Mouse (Mus musculus) intestine, postnatal 0 days (tissue): ENCODE data around the gene Iqce. TPM values are rescaled to one million over a fixed set of nuclear protein-coding genes. Genes with fewer than 3 reads are reported as not detected.

ENCODE experiments used
- ATAC-seq: fragments of 200-750 bp; cut with Nextera tagmentation; 2 replicates; pipeline ENCODE4 v1.8.0; 2017; ENCODE audit warnings: mild to moderate bottlenecking, moderate TSS enrichment, moderate library complexity
- H3K27ac ChIP-seq: fragments of 300-500 bp; sonication (generic); 2 replicates; pipeline ENCODE4 v1.5.1; 2014; ENCODE audit warnings: mild to moderate bottlenecking, low read depth, low read length, moderate library complexity
- H3K27me3 ChIP-seq: fragments of 300-500 bp; sonication (generic); replicated peaks from 2 replicates; pipeline ENCODE4 v1.6.1; 2014; ENCODE audit warnings: low read length, mixed read lengths; ENCODE audit not compliant: control insufficient read depth, insufficient read depth
- H3K36me3 ChIP-seq: fragments of 300-500 bp; sonication (generic); 2 replicates; pipeline ENCODE4 v1.6.1; 2014; ENCODE audit warnings: mild to moderate bottlenecking, moderate library complexity; ENCODE audit not compliant: control insufficient read depth, insufficient read depth
- H3K4me1 ChIP-seq: fragments of 300-500 bp; sonication (generic); replicated peaks from 2 replicates; pipeline ENCODE4 v1.6.1; 2014; ENCODE audit warnings: antibody characterized with exemption, low read length, mixed read lengths; ENCODE audit not compliant: control insufficient read depth, insufficient read depth
- H3K4me2 ChIP-seq: fragments of 300-500 bp; sonication (generic); replicated peaks from 2 replicates; pipeline ENCODE4 v1.6.1; 2014; ENCODE audit warnings: low read depth, mild to moderate bottlenecking, moderate library complexity
- H3K4me3 ChIP-seq: fragments of 300-500 bp; sonication (generic); 2 replicates; pipeline ENCODE4 v1.5.1; 2014; ENCODE audit warnings: low read depth, low read length
- H3K9ac ChIP-seq: fragments of 300-500 bp; sonication (generic); 2 replicates; pipeline ENCODE4 v1.6.1; 2014; ENCODE audit warnings: mild to moderate bottlenecking, low read depth, low read length
- H3K9me3 ChIP-seq: fragments of 300-500 bp; sonication (generic); 2 replicates; pipeline ENCODE4 v1.6.1; 2016; ENCODE audit warnings: mixed run types; ENCODE audit not compliant: control insufficient read depth
- CTCF ChIP-seq: sonication (generic); IDR thresholded peaks from 2 replicates; pipeline ENCODE4 v1.5.1; 2016; ENCODE audit warnings: low read depth, mild to moderate bottlenecking, control low read depth, antibody characterized with exemption, moderate library complexity
- WGBS: fragments of 180-500 bp; shearing (Covaris S2); extraction: QIAGEN DNeasy Blood & Tissue Kit; methylation state at CpG from one replicate; pipeline ENCODE4 v1.1.7; 2014; 5-methylcytosine and 5-hydroxymethylcytosine counted together
- polyA plus RNA-seq: library from polyadenylated mRNA; unstranded; fragments of >200 nt; fragmentation: Nextera tagmentation; extraction: Ambion mirVana; gene quantifications from 2 replicates; pipeline ENCODE4 v1.2.1, GENCODE M21; 2015

The Iqce gene
- polyA plus RNA-seq, 1 experiment from 2014 or later: 5.7 TPM

GRCm38 (mm10) chr5:140672115-140672514 lies 30.1 kb downstream of the Iqce start:
- peak overlapping the region; percentile 5; the same call in 1 of the 2 replicates for H3K27ac ChIP-seq
- H3K36me3 ChIP-seq: peaks cover 39% of the 10 kb centered on the region
- no peak overlapping the region for H3K9ac ChIP-seq

GRCm38 (mm10) chr5:140663621-140664180 lies 38.5 kb downstream of the Iqce start:
- Histone ChIP-seq H3K36me3 (peaks cover 3% of the 10 kb centered on the region), H3K9ac (no peak overlapping the region), H3K4me1 (peaks cover 17% of the 10 kb centered on the region; the same call in 1 of the 2 replicates), H3K9me3 (0 out of 2 replicates have a peak, but pooled peaks cover 2% of the 10 kb centered on the region), H3K27me3 (no peaks in the 10 kb centered on the region), H3K4me3 (no peak overlapping the region), H3K4me2 (no peak overlapping the region), H3K27ac (peak overlapping the region; percentile 28; the same call in 1 of the 2 replicates)
- peak; percentile 91 for TF ChIP-seq CTCF
- ATAC-seq: peak; percentile 83
- 29% methylated on average over 7 of the region's 7 CpGs for WGBS

More at GRCm38 (mm10) chr5:140672115-140672514, 30.1 kb downstream of the Iqce start:
- TF ChIP-seq CTCF: no peak
- 86% methylated on average over 6 of the region's 6 CpGs for WGBS
- Histone ChIP-seq H3K27me3 (no peaks in the 10 kb centered on the region), H3K4me2 (no peak overlapping the region), H3K4me3 (no peak overlapping the region), H3K4me1 (no peaks in the 10 kb centered on the region), H3K9me3 (0 out of 2 replicates have a peak, but pooled peaks cover 5% of the 10 kb centered on the region)
- ATAC-seq: no peak

GRCm38 (mm10) chr5:140662741-140663592 lies 39.2 kb downstream of the Iqce start:
- no peaks in the 10 kb centered on the region for H3K36me3 ChIP-seq
- WGBS: 43% methylated on average over 17 of the region's 17 CpGs
- H3K4me2 ChIP-seq: peak overlapping the region; percentile 9; the same call in 1 of the 2 replicates
- peak overlapping the region; percentile 11; the same call in 1 of the 2 replicates for H3K9ac ChIP-seq
- H3K4me1 ChIP-seq: peaks cover 17% of the 10 kb centered on the region; the same call in 1 of the 2 replicates
- no peaks in the 10 kb centered on the region for H3K27me3 ChIP-seq
- TF ChIP-seq CTCF: no peak
- no peak overlapping the region for H3K4me3 ChIP-seq
- no peak overlapping the region for H3K27ac ChIP-seq
- no peaks in the 10 kb centered on the region for H3K9me3 ChIP-seq
- 0 out of 2 replicates have a peak, but pooled peaks have one; percentile 1 for ATAC-seq

GRCm38 (mm10) chr5:140661875-140662643 lies 40.1 kb downstream of the Iqce start:
- 38% methylated on average over 12 of the region's 12 CpGs for WGBS
- no peak for ATAC-seq
- H3K4me2 ChIP-seq: peak overlapping the region; percentile 9; the same call in 1 of the 2 replicates
- TF ChIP-seq CTCF: no peak
- no peaks in the 10 kb centered on the region for H3K27me3 ChIP-seq
- peak overlapping the region; percentile 11; the same call in 1 of the 2 replicates for H3K9ac ChIP-seq
- no peaks in the 10 kb centered on the region for H3K9me3 ChIP-seq
- no peak overlapping the region for H3K4me3 ChIP-seq
- no peaks in the 10 kb centered on the region for H3K36me3 ChIP-seq
- no peak overlapping the region for H3K27ac ChIP-seq
- H3K4me1 ChIP-seq: peaks cover 17% of the 10 kb centered on the region; the same call in 1 of the 2 replicates

- TF ChIP-seq CTCF: no peak
- H3K4me1 ChIP-seq: peaks cover 17% of the 10 kb centered on the region; the same call in 1 of the 2 replicates
- no peaks in the 10 kb centered on the region for H3K9me3 ChIP-seq
- H3K27me3 ChIP-seq: no peaks in the 10 kb centered on the region
- WGBS: 54% methylated on average over 8 of the region's 8 CpGs
- ATAC-seq: no peak
- no peak overlapping the region for H3K4me2 ChIP-seq
- no peaks in the 10 kb centered on the region for H3K36me3 ChIP-seq
- H3K27ac ChIP-seq: no peak overlapping the region
- H3K9ac ChIP-seq: no peak overlapping the region
- H3K4me3 ChIP-seq: no peak overlapping the region
Observed at GRCm38 (mm10) chr5:140661427-140661826, 40.8 kb downstream of the Iqce start.
